Mouse (Mus musculus) heart, adult 18-20 months (tissue): ENCODE results near the gene Rinl. TPM values are rescaled to one million over a fixed set of nuclear protein-coding genes. Genes with fewer than 3 reads are reported as not detected.
A peak's percentile ranks its signal among the peaks of the same experiment; 100 is the strongest.

ENCODE experiments used
- DNase-seq, 2 experiments: peaks; one replicate each; pipeline ENCODE4 v3.0.0; 2021 to 2022; ENCODE audit warnings: mixed read lengths in 1 of 2
- long read RNA-seq, 2 experiments: library from polyadenylated mRNA; stranded (forward); transcript quantifications; one replicate each; pipeline ENCODE4 v2.0.0; 2021
- total RNA-seq, 2 experiments: library from RNA; stranded (reverse); gene quantifications; 2 replicates each; pipeline ENCODE4 v1.2.3; 2021

Rinl gene
- 1 to 10 TPM; 1.5 to 3.4 TPM for total RNA-seq
- long read RNA-seq, experiment 1, partial matches to known transcripts: 0 of 18 reads
- long read RNA-seq, experiment 1, other reads (novel, unspliced or antisense): 18 of 18 reads
- long read RNA-seq, experiment 2, partial matches to known transcripts: 4 of 23 reads
- long read RNA-seq, experiment 2, other reads (novel, unspliced or antisense): 18 of 23 reads

- peak in 1 of 2 experiments; percentile 59 for DNase-seq
These were observed at the start of gene Rinl for GRCm38 (mm10) chr7:28788307-28789195. TSS of gene Rinl (plus strand) at chr7:28788969.

DNA sequence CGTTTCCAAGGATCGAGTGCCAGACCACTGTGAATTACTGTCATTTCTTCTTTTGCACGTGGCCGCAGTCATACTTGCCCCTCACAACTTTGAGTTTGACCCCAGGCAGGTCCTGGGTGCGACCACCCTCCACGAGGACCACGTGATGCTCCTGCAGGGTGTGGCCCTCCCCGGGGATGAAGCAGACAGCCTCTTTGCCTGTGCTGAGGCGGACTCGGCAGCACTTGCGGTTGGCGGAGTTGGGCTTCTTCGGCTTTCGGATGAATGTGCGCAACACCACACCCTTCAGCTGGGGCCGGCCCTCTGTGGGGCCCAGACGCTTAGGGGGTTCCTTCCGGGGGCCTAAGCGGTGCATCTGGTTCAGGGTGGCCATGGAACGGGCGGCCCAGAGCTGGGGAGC, 48.9 kb upstream of the Rinl start:
- DNase-seq: no peak

DNA sequence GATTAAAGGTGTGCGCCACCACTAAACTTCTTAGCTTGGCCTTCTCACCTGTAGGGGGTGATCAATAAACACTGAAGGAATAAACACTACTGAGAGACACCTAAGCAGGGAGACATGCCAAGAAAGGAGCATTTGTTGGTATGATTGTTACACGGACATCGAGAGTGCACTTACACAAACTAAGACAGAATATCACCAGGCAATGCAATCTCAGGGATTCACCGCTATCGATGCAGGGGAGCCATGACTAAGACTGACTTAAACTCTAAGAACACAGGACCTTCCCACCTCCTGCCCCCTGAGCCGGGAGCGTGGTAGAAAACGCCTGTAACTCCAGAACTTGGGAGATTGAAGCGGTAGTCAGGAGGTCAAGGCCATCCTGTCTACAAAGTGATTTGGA, 47.8 kb upstream of the Rinl start:
- DNase-seq: no peak

DNA sequence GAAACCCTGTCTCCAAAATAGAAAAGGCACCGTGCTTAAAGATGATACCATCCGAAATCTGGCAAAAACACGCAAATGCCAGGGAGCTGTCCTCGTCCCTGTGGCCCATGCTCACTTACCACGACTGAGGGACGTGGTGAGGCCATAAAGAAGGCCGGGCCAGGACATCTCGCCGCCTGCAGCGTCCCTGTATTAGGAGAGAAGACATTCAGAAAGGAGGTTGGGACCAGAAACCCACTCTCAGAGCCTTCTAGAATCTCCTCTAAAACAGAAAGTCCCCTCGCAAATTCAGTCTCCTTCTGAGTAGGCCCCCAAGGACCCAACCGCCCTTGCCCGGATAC, 47.4 kb upstream of the Rinl start:
- no peak for DNase-seq

GRCm38 (mm10) chr7:28741709-28742438, 46.9 kb upstream of the Rinl start, which contains the start of the genes Mrps12 and Sars2:
TSS of gene Mrps12 (minus strand) at chr7:28741820.
TSS of gene Sars2 (plus strand) at chr7:28741992.
- peak; percentile 97 to 98 for DNase-seq

DNA sequence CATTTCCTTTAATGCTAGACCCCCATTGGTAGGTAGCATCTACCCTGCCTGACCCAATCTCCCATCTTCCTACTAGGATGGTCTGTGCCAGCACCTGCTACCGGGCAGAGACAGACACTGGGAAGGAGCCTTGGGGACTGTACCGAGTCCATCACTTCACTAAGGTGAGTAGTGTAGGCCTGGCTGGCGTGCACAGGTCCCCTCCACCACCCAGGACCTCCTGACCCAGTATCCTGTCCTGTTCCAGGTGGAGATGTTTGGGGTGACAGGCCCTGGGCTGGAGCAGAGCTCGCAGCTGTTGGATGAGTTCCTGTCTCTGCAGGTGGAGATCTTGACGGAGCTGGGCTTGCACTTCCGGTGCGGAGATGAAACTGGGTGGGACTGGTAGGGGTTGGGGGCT, 38.8 kb upstream of the Rinl start:
- no peak for DNase-seq

DNA sequence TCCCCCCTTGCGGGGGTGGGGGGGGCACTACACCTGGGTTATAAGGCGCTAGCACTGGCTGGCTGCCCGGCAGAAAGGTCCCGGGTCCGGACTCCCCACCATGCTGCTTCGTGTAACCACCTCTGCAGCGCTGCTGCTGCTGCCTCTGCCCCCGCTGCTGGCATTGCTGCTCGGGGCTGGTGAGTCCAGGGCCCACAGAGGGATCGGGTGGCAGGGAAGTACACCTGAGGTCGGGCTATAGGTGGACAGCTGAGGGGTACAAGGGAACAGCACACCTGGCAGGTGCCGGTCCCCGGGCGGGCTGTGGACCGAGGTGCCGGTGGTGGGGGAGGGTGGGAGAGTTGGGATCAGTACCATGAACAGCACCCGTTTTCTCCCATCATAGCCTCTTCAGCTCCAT, 32.7 kb upstream of the Rinl start, which contains the start of gene Ccer2:
Gene Ccer2 (plus strand): TSS at position 96 of the 400 bp plus-strand sequence.
- DNase-seq: no peak

- no peak for DNase-seq
These were observed 30.1 kb upstream of the Rinl start for GRCm38 (mm10) chr7:28758623-28759022.

DNA sequence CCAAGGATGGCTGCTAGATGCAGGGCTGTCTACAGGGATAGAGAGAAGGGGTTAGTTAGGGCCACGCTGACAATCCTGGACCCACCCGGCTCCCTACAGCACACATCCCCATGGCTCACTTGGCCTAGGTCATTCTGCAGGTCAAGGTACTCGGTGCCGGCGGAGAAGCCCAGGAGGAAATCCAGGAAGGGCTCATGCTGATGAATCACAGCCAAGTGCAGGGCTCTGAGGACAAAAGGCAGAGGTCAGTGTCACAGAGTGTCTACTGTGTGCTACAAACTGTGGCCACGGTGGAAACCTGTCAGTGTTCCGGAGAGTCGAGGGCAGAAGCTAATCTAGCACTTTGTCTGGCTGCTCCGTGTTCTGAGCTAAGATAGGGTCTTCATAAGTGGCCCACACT, 26.9 kb upstream of the Rinl start:
- DNase-seq: no peak

GRCm38 (mm10) chr7:28765211-28765610, 23.6 kb upstream of the Rinl start:
- no peak for DNase-seq

GRCm38 (mm10) chr7:28766173-28766879, 22.4 kb upstream of the Rinl start, which contains the start of gene Sirt2:
TSS of gene Sirt2 (plus strand) at chr7:28766735.
- DNase-seq: peak; percentile 98 to 99

DNA sequence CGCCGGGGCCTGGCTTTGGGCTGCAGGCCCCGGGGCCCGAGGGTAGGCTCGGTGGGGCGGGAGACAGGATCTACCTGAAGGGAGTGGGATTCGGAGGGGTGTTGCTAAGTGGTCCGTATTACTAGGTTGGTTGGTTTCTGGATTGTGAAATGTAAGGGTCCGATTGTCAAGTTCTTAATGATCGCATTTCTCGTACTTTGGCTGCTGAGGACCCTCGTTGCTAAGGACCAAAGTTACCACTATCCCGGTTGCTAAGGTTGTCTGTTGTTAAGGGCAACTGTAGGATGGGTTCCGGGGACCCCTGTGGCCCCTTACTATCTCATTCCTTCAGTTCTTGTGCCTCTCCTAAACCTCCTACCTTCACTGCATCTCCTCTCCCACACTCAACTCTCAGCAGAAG, 21.9 kb upstream of the Rinl start:
- DNase-seq: no peak

GRCm38 (mm10) chr7:28767462-28767965, 21.3 kb upstream of the Rinl start, which contains the start of gene Nfkbib:
TSS of gene Nfkbib (minus strand) at chr7:28767512.
- no peak for DNase-seq

DNA sequence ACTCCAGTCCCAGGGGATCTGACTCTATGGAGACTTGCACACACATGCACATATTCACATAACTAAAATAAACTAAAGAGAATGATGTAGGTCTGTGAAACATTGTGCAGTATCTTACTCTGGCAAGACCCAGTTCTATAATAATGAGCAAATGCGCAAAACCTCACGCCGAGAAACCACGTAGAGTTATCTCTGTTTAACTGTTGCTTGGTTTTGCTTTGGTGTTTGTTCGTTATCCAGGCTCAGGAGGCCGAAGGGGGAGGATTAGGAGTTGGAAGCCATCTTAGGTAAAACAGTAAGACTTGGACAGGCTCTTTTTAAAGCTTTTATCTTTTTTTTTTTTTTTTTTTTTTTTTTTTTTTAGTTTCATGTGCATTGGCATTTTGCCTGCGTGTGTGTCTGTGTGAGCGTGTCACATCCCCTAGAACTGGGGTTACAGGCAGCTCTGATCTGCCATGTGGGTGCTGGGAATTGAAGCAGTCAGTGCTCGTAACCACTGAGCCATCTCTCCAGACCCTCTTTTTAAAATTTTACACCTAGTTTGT, 19.3 kb upstream of the Rinl start:
- no peak for DNase-seq

- no peak for DNase-seq
These were observed 18.5 kb upstream of the Rinl start for GRCm38 (mm10) chr7:28770309-28770708.

DNA sequence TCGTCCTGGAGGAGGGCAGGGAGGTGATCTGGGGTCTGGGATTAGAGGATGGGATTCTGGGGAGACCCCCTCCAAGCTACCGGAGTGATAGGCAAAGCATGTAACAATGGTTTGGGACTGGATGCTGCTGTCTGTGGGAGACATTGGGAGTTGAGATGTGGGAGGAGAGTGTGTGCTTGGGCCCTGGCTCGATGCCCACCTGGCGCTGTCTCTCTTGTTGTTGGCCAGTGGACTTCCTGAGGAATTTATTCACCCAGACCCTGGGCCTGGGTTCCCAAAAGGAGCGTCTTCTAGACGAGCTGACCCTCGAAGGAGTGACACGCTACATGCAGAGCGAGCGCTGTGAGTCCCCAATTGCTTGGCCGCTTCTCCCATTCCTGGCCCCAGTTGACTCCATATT, 16.9 kb upstream of the Rinl start:
- no peak for DNase-seq

GRCm38 (mm10) chr7:28773163-28773562, 15.6 kb upstream of the Rinl start:
- no peak for DNase-seq

GRCm38 (mm10) chr7:28774164-28774563, 14.6 kb upstream of the Rinl start:
- DNase-seq: no peak

DNA sequence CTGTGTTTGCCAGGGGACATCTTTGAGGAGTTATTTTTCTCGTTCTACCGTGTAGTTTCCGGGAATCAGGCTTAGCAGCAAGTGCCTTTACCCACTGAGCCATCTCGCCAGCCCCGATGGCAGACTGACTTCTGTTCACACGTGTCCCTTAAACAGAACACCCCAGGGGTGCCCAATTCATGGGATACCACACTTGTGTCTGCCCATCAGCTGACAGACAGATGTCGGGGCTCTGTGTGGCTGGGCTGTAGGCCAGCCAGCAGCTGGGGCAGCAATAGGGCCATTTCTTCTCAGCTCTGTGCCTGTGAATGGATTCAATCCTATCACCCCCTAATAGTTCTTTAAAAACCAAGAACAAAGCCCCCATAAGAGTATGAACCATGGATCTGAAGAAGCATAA, 13.6 kb upstream of the Rinl start:
- no peak for DNase-seq

DNA sequence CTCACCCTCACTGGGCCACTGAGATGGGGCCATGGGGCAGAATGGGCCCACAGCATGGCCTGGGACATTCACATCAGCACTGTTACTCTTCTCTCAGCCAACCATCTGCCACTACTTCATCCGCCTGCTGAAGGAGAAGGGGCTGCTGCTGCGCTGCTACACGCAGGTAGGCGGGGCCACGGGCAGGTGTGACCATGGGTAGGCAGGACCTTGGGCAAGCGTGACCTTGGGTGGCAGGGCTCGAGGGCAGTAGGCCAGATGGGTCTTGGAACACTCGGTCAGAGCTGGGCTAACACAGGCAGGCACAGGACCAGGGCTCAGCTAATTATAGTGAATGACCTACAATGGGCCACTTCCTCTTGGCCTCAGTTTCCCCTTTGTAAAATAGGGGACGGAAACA, 9.9 kb upstream of the Rinl start:
- peak in 1 of 2 experiments; percentile 38 for DNase-seq

DNA sequence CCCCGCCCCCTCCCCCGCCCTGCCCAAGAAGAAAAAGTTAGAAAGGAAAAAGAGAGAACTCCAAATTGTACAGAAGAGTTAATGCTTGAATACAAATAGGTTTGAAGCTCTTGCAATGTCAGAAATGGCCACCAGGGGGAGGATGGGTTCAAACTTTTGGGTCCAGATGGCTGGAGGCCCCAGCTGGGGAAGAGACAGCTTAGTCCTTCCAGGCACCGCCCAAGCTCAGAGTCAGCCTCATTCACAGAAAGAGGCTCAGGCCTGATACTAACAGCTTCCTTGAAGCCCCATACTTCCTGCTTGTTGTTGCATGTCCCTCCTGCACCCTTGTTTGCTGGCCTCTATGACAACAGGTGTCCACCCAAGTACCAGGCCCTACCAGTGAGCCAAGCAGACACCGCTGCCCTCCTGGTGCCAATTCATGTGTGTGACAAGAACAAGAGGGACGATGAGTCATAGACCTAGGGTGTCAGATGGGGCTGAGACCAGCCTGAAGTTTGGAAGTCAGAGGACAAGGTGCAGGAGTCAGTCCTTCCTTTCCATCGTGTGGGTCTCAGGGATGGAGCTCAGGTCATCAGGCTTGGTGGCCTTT, 8.6 kb upstream of the Rinl start:
- peak; percentile 91 to 97 for DNase-seq
